Mouse (Mus musculus) limb, embryonic 14.5 days (tissue): ENCODE data around the gene Olfr883. TPM values are rescaled to one million over a fixed set of nuclear protein-coding genes. Genes with fewer than 3 reads are reported as not detected.

Experiments used
- ATAC-seq: fragments of 200-750 bp; cut with Nextera tagmentation; 2 replicates; pipeline ENCODE4 v1.8.0; 2017; ENCODE audit warnings: low read depth, moderate number of reproducible peaks, moderate TSS enrichment; ENCODE audit not compliant: low FRiP score
- DNase-seq: peaks from one replicate; pipeline ENCODE4 v3.0.0-alpha.2; 2015; ENCODE audit warnings: low spot score
- H3K27ac ChIP-seq: fragments of 300-500 bp; sonication (generic); replicated peaks from 2 replicates; pipeline ENCODE4 v1.5.1; 2014; ENCODE audit warnings: low read depth, mild to moderate bottlenecking, low read length, moderate library complexity, mixed read lengths
- H3K27me3 ChIP-seq: fragments of 300-500 bp; sonication (generic); 2 replicates; pipeline ENCODE4 v1.6.1; 2014; ENCODE audit warnings: low read length, mixed read lengths; ENCODE audit not compliant: control insufficient read depth, insufficient read depth
- H3K36me3 ChIP-seq: fragments of 300-500 bp; sonication (generic); 2 replicates; pipeline ENCODE4 v1.6.1; 2014; ENCODE audit warnings: mild to moderate bottlenecking, low read length, moderate library complexity, mixed read lengths; ENCODE audit not compliant: control insufficient read depth, insufficient read depth
- H3K4me1 ChIP-seq: fragments of 300-500 bp; sonication (generic); 2 replicates; pipeline ENCODE4 v1.6.1; 2014; ENCODE audit warnings: antibody characterized with exemption, low read length, mixed read lengths; ENCODE audit not compliant: control insufficient read depth, insufficient read depth
- H3K4me2 ChIP-seq: fragments of 300-500 bp; sonication (generic); replicated peaks from 2 replicates; pipeline ENCODE4 v1.6.1; 2014; ENCODE audit warnings: low read depth, mild to moderate bottlenecking, low read length, moderate library complexity; ENCODE audit not compliant: severe bottlenecking
- H3K4me3 ChIP-seq: fragments of 300-500 bp; sonication (generic); replicated peaks from 2 replicates; pipeline ENCODE4 v1.5.1; 2014; ENCODE audit warnings: low read length
- H3K9ac ChIP-seq: fragments of 300-500 bp; sonication (generic); 2 replicates; pipeline ENCODE4 v1.6.1; 2014; ENCODE audit warnings: mild to moderate bottlenecking, low read depth, low read length, moderate library complexity; ENCODE audit not compliant: severe bottlenecking
- H3K9me3 ChIP-seq: fragments of 300-500 bp; sonication (generic); 2 replicates; pipeline ENCODE4 v1.6.1; 2016; ENCODE audit warnings: low read length; ENCODE audit not compliant: control insufficient read depth
- POLR2A ChIP-seq: fragments of 200-500 bp; IDR thresholded peaks from 2 replicates; pipeline ENCODE4 v1.8.0; 2012; ENCODE audit warnings: inconsistent platforms, mild to moderate bottlenecking, moderate library complexity, borderline replicate concordance; ENCODE audit not compliant: insufficient read depth, insufficient read length; ENCODE audit errors: extremely low read depth
- WGBS: fragments of 180-500 bp; shearing (Covaris S2); extraction: QIAGEN DNeasy Blood & Tissue Kit; methylation state at CpG from one replicate; pipeline ENCODE4 v1.1.7; 2014; 5-methylcytosine and 5-hydroxymethylcytosine counted together
- polyA plus RNA-seq, 2 experiments: library from polyadenylated mRNA; depleted of rRNA in 1 of 2; stranded (reverse) in 1 of 2; unstranded in 1 of 2; fragments of >200 nt; fragmentation: Nextera tagmentation in 1 of 2; extraction: Ambion mirVana in 1 of 2; gene quantifications; 2 replicates each; pipeline versions ENCODE4 v1.2.1 to v1.2.3; 2012 to 2014

Gene Olfr883
- polyA plus RNA-seq, 2 experiments, result not detected

DNA sequence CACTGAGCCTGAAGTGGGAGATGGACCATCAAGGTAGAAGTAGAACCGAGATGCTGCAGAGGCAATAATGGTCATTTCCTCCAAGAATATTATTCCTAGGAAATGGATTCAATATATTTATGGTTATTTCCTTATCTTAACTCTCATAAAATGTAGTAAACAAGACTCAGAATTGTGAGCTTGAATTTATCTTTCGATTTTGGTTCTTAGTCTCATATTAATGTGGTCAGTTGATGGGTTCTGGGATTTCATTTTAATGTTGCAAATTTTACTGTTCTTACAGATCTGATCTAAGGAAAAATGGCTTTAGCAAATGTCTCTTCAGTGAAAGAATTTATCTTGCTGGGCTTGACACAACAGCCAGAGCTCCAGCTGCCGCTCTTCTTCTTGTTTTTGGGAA, 35.4 kb downstream of the Olfr883 start, which contains the start of gene Olfr885:
Olfr885 (plus strand) TSS at position 301 of the 400 bp plus-strand sequence.
- Histone ChIP-seq H3K27ac (no peak within 1 kb of the TSS), H3K27me3 (no peaks in the 10 kb centered on the region), H3K4me1 (no peaks in the 10 kb centered on the region), H3K9me3 (no peaks in the 10 kb centered on the region), H3K4me3 (no peak within 1 kb of the TSS), H3K4me2 (no peak within 1 kb of the TSS), H3K9ac (no peak within 1 kb of the TSS), H3K36me3 (no peaks in the 10 kb centered on the region)
- no peak for TF ChIP-seq POLR2A
- WGBS, result 87% methylated on average over 3 of the region's 3 CpGs
- DNase-seq (no peak), ATAC-seq (no peak)

Other genes starting within 250 kb of the Olfr883 start
- gene Olfr876, start 222.8 kb upstream of the Olfr883 start, polyA plus RNA-seq (2012; rRNA removed), result not detected in 2 replicates
- gene Olfr876, start 222.8 kb upstream of the Olfr883 start, polyA plus RNA-seq (2014; fragmentation: Nextera tagmentation; extraction: Ambion mirVana), result not detected in 2 replicates
- gene Olfr877, start 171.5 kb upstream of the Olfr883 start, polyA plus RNA-seq (2012; rRNA removed), result not detected in 2 replicates
- gene Olfr877, start 171.5 kb upstream of the Olfr883 start, polyA plus RNA-seq (2014; fragmentation: Nextera tagmentation; extraction: Ambion mirVana), result not detected in 2 replicates
- gene Olfr145, start 129.1 kb upstream of the Olfr883 start, polyA plus RNA-seq (2012; rRNA removed), result not detected in 2 replicates
- gene Olfr145, start 129.1 kb upstream of the Olfr883 start, polyA plus RNA-seq (2014; fragmentation: Nextera tagmentation; extraction: Ambion mirVana), result not detected in 2 replicates
- not detected in 2 replicates for gene Olfr878, start 108.0 kb upstream of the Olfr883 start, polyA plus RNA-seq (2012; rRNA removed)
- not detected in 2 replicates for gene Olfr878, start 108.0 kb upstream of the Olfr883 start, polyA plus RNA-seq (2014; fragmentation: Nextera tagmentation; extraction: Ambion mirVana)
- gene Olfr881, start 34.0 kb upstream of the Olfr883 start, polyA plus RNA-seq (2012; rRNA removed), result not detected in 2 replicates
- not detected in 2 replicates for gene Olfr881, start 34.0 kb upstream of the Olfr883 start, polyA plus RNA-seq (2014; fragmentation: Nextera tagmentation; extraction: Ambion mirVana)
- gene Olfr884, start 20.7 kb downstream of the Olfr883 start, polyA plus RNA-seq (2012; rRNA removed), result not detected in 2 replicates
- not detected in 2 replicates for gene Olfr884, start 20.7 kb downstream of the Olfr883 start, polyA plus RNA-seq (2014; fragmentation: Nextera tagmentation; extraction: Ambion mirVana)
- gene Olfr885, start 35.5 kb downstream of the Olfr883 start, polyA plus RNA-seq (2012; rRNA removed), result not detected in 2 replicates
- not detected in 2 replicates for gene Olfr885, start 35.5 kb downstream of the Olfr883 start, polyA plus RNA-seq (2014; fragmentation: Nextera tagmentation; extraction: Ambion mirVana)
- gene Olfr887, start 58.3 kb downstream of the Olfr883 start, polyA plus RNA-seq (2012; rRNA removed), result not detected in 2 replicates
- gene Olfr887, start 58.3 kb downstream of the Olfr883 start, polyA plus RNA-seq (2014; fragmentation: Nextera tagmentation; extraction: Ambion mirVana), result not detected in 2 replicates
- not detected in 2 replicates for gene Olfr888, start 82.3 kb downstream of the Olfr883 start, polyA plus RNA-seq (2012; rRNA removed)
- not detected in 2 replicates for gene Olfr888, start 82.3 kb downstream of the Olfr883 start, polyA plus RNA-seq (2014; fragmentation: Nextera tagmentation; extraction: Ambion mirVana)
- not detected in 2 replicates for gene Olfr889, start 89.4 kb downstream of the Olfr883 start, polyA plus RNA-seq (2012; rRNA removed)
- 0.04 and 0.06 TPM in 2 replicates for gene Olfr889, start 89.4 kb downstream of the Olfr883 start, polyA plus RNA-seq (2014; fragmentation: Nextera tagmentation; extraction: Ambion mirVana)
- gene Olfr890, start 116.7 kb downstream of the Olfr883 start, polyA plus RNA-seq (2012; rRNA removed), result not detected in 2 replicates
- gene Olfr890, start 116.7 kb downstream of the Olfr883 start, polyA plus RNA-seq (2014; fragmentation: Nextera tagmentation; extraction: Ambion mirVana), result not detected in 2 replicates
- gene Olfr891, start 155.0 kb downstream of the Olfr883 start, polyA plus RNA-seq (2012; rRNA removed), result not detected in 2 replicates
- not detected in 2 replicates for gene Olfr891, start 155.0 kb downstream of the Olfr883 start, polyA plus RNA-seq (2014; fragmentation: Nextera tagmentation; extraction: Ambion mirVana)
- gene Olfr893, start 182.6 kb downstream of the Olfr883 start, polyA plus RNA-seq (2012; rRNA removed), result 0.19 and 0.27 TPM in 2 replicates
- 0.25 TPM in 1 of 2 replicates, not detected in the other for gene Olfr893, start 182.6 kb downstream of the Olfr883 start, polyA plus RNA-seq (2014; fragmentation: Nextera tagmentation; extraction: Ambion mirVana)
- 0.01 TPM in 1 of 2 replicates, not detected in the other for gene Olfr894, start 192.2 kb downstream of the Olfr883 start, polyA plus RNA-seq (2012; rRNA removed)
- not detected in 2 replicates for gene Olfr894, start 192.2 kb downstream of the Olfr883 start, polyA plus RNA-seq (2014; fragmentation: Nextera tagmentation; extraction: Ambion mirVana)
- 0.03 and 0.04 TPM in 2 replicates for gene Olfr143, start 227.0 kb downstream of the Olfr883 start, polyA plus RNA-seq (2012; rRNA removed)
- not detected in 2 replicates for gene Olfr143, start 227.0 kb downstream of the Olfr883 start, polyA plus RNA-seq (2014; fragmentation: Nextera tagmentation; extraction: Ambion mirVana)
- 0.09 TPM in 1 of 2 replicates, not detected in the other for gene Olfr895, start 242.0 kb downstream of the Olfr883 start, polyA plus RNA-seq (2012; rRNA removed)
- not detected in 2 replicates for gene Olfr895, start 242.0 kb downstream of the Olfr883 start, polyA plus RNA-seq (2014; fragmentation: Nextera tagmentation; extraction: Ambion mirVana)